Mouse (Mus musculus) stomach, embryonic 16.5 days (tissue): Measurements from ENCODE around the gene Rccd1. TPM values are rescaled to one million over a fixed set of nuclear protein-coding genes. Genes with fewer than 3 reads are reported as not detected.

Experiments used
- ATAC-seq: fragments of 200-750 bp; cut with Nextera tagmentation; 2 replicates; pipeline ENCODE4 v1.8.0; 2017; ENCODE audit warnings: moderate number of reproducible peaks, moderate TSS enrichment; ENCODE audit not compliant: insufficient read depth, low FRiP score
- H3K27ac ChIP-seq: fragments of 300-500 bp; sonication (generic); 2 replicates; pipeline ENCODE4 v1.5.1; 2014; ENCODE audit warnings: low read length
- H3K27me3 ChIP-seq: fragments of 300-500 bp; sonication (generic); 2 replicates; pipeline ENCODE4 v1.6.1; 2014; ENCODE audit warnings: low read length, control low read depth, mixed read lengths; ENCODE audit not compliant: control insufficient read depth, insufficient read depth
- H3K36me3 ChIP-seq: fragments of 300-500 bp; sonication (generic); 2 replicates; pipeline ENCODE4 v1.6.1; 2014; ENCODE audit warnings: low read length; ENCODE audit not compliant: control insufficient read depth, insufficient read depth
- H3K4me1 ChIP-seq: fragments of 300-500 bp; sonication (generic); 2 replicates; pipeline ENCODE4 v1.6.1; 2014; ENCODE audit warnings: low read length, control low read depth, mixed read lengths; ENCODE audit not compliant: control insufficient read depth, insufficient read depth
- H3K4me2 ChIP-seq: fragments of 300-500 bp; sonication (generic); 2 replicates; pipeline ENCODE4 v1.6.1; 2014; ENCODE audit warnings: low read depth, low read length, mixed read lengths
- H3K4me3 ChIP-seq: fragments of 300-500 bp; sonication (generic); replicated peaks from 2 replicates; pipeline ENCODE4 v1.5.1; 2014; ENCODE audit warnings: mild to moderate bottlenecking, low read length
- H3K9ac ChIP-seq: fragments of 300-500 bp; sonication (generic); 2 replicates; pipeline ENCODE4 v1.6.1; 2014; ENCODE audit warnings: low read length
- H3K9me3 ChIP-seq: fragments of 300-500 bp; sonication (generic); replicated peaks from 2 replicates; pipeline ENCODE4 v1.6.1; 2016; ENCODE audit warnings: low read length, control low read depth; ENCODE audit not compliant: control insufficient read depth
- WGBS: fragments of 180-500 bp; shearing (Covaris S2); extraction: QIAGEN DNeasy Blood & Tissue Kit; methylation state at CpG from one replicate; pipeline ENCODE4 v1.1.7; 2014; 5-methylcytosine and 5-hydroxymethylcytosine counted together
- polyA plus RNA-seq: library from polyadenylated mRNA; unstranded; fragments of >200 nt; fragmentation: Nextera tagmentation; extraction: Ambion mirVana; gene quantifications from 2 replicates; pipeline ENCODE4 v1.2.1, GENCODE M21; 2015

Rccd1 gene
- polyA plus RNA-seq, 1 experiment from 2014 or later = 11.7 TPM

DNA sequence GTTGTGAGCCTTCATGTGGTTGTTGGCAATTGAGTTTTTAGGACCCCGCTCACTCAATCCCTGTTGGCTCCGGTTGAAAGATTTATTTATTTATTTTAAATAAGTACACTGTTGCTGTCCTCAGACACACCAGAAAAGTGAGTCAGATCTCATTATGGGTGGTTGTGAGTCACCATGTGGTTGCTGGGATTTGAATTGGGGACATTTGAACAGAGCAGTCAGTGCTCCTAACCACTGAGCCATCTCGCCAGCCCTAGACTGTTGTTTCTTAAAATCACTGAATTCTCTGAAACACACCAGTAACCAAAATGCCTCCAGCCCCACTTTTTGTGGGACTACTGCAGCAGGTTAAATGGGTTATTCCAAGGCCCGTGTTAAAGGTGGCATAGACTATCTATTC is 25.5 kb downstream of the Rccd1 start:
- Histone ChIP-seq H3K27ac (no peak overlapping the region), H3K9ac (no peak overlapping the region), H3K27me3 (no peaks in the 10 kb centered on the region), H3K4me2 (no peak overlapping the region), H3K9me3 (no peaks in the 10 kb centered on the region), H3K36me3 (peaks cover 12% of the 10 kb centered on the region), H3K4me1 (peaks cover 17% of the 10 kb centered on the region), H3K4me3 (no peak overlapping the region)
- no peak for ATAC-seq
- WGBS = 90% methylated on average over 4 of the region's 4 CpGs

GRCm38 (mm10) chr7:80297041-80297440 is 27.2 kb downstream of the Rccd1 start:
- Histone ChIP-seq H3K36me3 (peaks cover 4% of the 10 kb centered on the region), H3K9ac (no peak overlapping the region), H3K4me3 (no peak overlapping the region), H3K4me2 (no peak overlapping the region), H3K9me3 (no peaks in the 10 kb centered on the region), H3K27me3 (no peaks in the 10 kb centered on the region), H3K27ac (no peak overlapping the region), H3K4me1 (peaks cover 17% of the 10 kb centered on the region)
- WGBS = 91% methylated on average over 3 of the region's 3 CpGs
- no peak for ATAC-seq

DNA sequence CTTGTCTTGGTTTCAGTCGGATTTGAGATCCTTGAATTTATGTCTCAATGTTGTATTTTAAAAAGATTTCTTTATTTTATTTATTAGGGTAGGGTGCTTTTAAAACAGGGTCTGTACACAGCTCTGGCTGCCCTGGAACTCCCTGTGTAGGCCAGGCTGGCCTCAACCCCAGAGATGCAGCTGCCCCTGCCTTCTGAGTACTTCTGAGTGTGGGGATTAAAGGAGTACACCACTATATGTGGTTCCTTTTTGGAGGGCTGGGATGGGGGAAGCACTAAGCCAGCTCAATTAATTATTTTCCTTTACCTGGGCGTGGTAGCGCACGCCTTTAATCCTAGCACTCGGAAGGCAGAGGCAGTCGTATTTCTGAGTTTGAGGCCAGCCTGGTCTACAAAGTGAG is 27.8 kb downstream of the Rccd1 start:
- H3K9me3 ChIP-seq = no peaks in the 10 kb centered on the region
- 91% methylated on average over 6 of the region's 6 CpGs for WGBS
- H3K27ac ChIP-seq = no peak overlapping the region
- H3K4me3 ChIP-seq = no peak overlapping the region
- ATAC-seq = no peak
- peaks cover 2% of the 10 kb centered on the region for H3K36me3 ChIP-seq
- H3K9ac ChIP-seq = no peak overlapping the region
- peaks cover 17% of the 10 kb centered on the region for H3K4me1 ChIP-seq
- H3K27me3 ChIP-seq = no peaks in the 10 kb centered on the region
- peak overlapping the region; percentile 60 for H3K4me2 ChIP-seq

DNA sequence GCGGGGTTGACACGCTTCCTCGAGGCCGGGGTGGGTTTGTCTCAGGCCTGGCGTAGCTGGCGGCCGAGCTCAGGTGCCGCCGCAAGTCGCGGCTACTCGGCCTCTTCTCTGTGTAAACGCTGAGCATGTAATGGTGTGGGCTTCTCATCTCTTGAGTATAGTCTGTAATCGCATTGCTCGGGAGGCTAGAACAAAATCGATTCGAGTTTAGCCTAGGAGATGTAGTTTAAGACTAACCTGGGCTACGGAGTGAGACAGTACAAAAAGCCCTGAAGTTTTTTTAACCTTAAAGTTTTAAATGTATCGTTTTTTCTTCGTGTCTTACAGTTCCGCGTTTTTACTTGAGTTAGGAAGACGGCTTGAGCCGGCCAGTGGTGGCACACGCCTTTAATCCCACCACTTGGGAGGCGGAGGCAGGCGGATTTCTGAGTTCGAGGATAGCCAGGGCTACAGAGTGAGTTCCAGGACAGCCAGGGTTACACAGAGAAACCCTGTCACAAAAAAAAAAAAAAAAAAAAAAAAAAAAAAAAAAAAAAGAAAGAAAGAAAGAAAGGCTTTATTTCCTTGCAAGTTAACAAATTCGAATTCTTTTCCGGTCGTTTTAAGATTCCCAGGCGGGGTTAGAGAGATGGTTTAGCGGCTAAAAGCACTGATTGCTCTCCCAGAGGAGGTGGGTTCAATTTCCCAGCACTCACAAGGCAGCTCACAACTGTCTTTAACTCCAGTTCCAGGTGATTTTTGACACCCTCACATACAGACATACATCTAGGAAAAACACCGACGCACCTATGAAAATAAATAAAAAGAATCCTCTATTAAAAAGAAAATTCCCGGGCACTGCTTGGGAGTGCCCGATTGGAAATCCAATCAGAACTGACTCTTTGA is 29.2 kb downstream of the Rccd1 start:
- peak; percentile 42 for ATAC-seq

DNA sequence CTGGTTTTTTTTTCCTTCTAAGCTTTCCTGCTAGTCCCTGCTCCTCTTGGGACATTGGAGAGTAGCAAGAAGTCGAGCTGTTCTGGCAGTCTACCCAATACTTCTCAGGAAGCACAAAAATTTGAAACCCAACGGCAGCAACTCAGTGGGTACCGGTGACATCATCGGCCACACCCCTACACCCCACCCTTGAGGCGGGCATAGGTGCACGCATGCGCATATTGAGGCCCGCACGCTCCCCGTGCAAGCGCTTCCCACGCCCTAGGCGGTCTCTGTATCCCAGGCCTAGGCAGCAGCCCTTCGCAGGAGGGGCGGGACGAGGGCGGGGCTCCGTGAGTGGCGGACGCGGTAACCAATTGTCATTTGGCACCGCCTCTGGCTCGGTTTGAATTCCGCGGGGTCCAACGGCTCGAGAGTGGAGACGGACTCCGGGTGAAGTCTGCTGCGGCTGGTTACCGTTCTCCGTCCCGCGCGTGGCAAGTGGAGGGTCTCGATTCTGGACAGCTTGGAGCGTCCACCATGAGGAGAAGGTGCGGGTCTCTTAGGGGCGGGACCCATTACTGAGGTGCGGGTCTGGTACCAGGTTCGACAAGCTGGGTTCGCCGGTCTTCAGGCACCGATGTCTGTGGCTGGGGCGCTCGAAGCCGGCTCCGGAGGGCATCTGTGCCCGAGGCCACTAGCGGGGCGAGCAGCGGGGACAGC is 30.0 kb downstream of the Rccd1 start, which contains the start of gene Prc1:
TSS of gene Prc1 (plus strand) at position 389 of the 702 bp plus-strand sequence.
- Histone ChIP-seq H3K4me3 (peak within 1 kb of the TSS; percentile 88), H3K4me1 (peaks cover 17% of the 10 kb centered on the region), H3K27ac (peak within 1 kb of the TSS; percentile 91), H3K9ac (peak within 1 kb of the TSS; percentile 89), H3K36me3 (no peaks in the 10 kb centered on the region), H3K27me3 (no peaks in the 10 kb centered on the region), H3K4me2 (peak within 1 kb of the TSS; percentile 60), H3K9me3 (no peaks in the 10 kb centered on the region)
- WGBS = under 1% methylated on average over 52 of the region's 52 CpGs
- peak; percentile 100 for ATAC-seq

More for the DNA sequence above, 29.2 kb downstream of the Rccd1 start:
- H3K36me3 ChIP-seq = no peaks in the 10 kb centered on the region
- H3K27me3 ChIP-seq = no peaks in the 10 kb centered on the region
- no peaks in the 10 kb centered on the region for H3K9me3 ChIP-seq
- peak overlapping the region; percentile 88 for H3K4me3 ChIP-seq
- peak overlapping the region; percentile 60 for H3K4me2 ChIP-seq
- H3K27ac ChIP-seq = peak overlapping the region; percentile 91
- peaks cover 17% of the 10 kb centered on the region for H3K4me1 ChIP-seq
- H3K9ac ChIP-seq = peak overlapping the region; percentile 89
- 5% methylated on average over 37 of the region's 37 CpGs for WGBS

DNA sequence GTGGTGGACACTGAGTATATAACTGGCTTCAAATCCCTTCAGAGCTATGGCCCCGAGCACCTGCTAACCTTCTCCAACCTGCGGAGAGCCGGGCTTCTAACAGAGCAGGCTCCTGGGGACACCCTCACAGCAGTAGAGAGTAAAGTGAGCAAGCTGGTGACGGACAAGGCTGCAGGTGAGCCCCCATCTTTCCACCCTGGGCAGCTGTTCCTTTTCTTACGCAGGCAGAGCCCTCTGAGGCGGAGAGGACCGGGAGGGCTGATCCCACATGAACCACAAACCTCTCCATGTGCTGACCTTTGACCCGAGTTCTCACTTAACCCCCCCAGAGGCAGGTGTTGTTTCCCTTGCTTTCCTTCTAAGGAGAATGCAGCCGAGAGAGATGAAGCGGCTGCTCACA is 36.5 kb downstream of the Rccd1 start:
- Histone ChIP-seq H3K4me2 (no peak overlapping the region), H3K4me3 (no peak overlapping the region), H3K4me1 (no peaks in the 10 kb centered on the region), H3K36me3 (0 out of 2 replicates have a peak, but pooled peaks cover 9% of the 10 kb centered on the region), H3K27ac (no peak overlapping the region), H3K9ac (no peak overlapping the region), H3K27me3 (no peaks in the 10 kb centered on the region), H3K9me3 (no peaks in the 10 kb centered on the region)
- no peak for ATAC-seq
- 81% methylated on average over 10 of the region's 10 CpGs for WGBS

DNA sequence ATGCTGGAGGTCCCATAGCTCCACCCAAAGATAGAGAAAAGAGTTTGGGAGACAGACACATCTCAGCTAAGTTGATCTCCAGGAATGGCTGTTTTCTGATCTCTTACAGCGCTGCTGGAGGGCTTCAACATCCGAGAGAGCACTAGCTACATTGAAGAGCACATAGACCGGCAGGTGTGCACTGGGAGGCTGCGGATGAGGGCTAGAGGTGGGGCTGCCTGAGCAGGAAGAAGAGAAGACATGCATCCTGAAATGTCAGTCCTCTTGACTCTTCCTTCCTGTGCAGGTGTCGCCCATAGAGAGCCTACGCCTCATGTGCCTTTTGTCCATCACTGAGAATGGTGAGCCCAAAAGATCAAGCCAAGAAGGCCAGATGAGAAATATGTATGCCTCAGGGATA is 38.5 kb downstream of the Rccd1 start:
- WGBS = 92% methylated on average over 6 of the region's 6 CpGs
- Histone ChIP-seq H3K27ac (no peak overlapping the region), H3K36me3 (0 out of 2 replicates have a peak, but pooled peaks cover 9% of the 10 kb centered on the region), H3K9me3 (no peaks in the 10 kb centered on the region), H3K27me3 (no peaks in the 10 kb centered on the region), H3K4me1 (no peaks in the 10 kb centered on the region), H3K4me3 (no peak overlapping the region), H3K4me2 (no peak overlapping the region), H3K9ac (no peak overlapping the region)
- ATAC-seq = no peak

DNA sequence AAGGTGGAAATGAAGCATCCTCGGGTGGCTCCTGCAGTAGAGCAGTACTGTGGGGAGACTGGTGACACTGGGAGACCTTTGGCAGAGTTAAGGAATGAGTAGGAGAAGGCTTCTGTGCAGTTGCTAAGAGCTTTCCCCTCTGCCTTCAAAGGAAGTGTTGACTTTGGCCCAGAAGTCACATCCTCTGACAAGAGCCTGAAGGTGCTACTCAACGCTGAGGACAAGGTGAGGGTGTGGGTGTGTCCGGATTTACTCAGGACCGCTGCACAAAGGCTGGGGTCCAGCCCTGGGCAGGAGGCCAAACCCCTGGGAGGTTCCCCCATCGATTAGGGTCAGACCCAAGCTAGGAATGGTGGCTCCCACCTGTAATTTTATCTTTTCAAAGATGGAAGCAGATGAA is 39.9 kb downstream of the Rccd1 start:
- Histone ChIP-seq H3K9ac (no peak overlapping the region), H3K9me3 (no peaks in the 10 kb centered on the region), H3K4me3 (no peak overlapping the region), H3K4me2 (no peak overlapping the region), H3K27ac (no peak overlapping the region), H3K27me3 (no peaks in the 10 kb centered on the region), H3K4me1 (no peaks in the 10 kb centered on the region), H3K36me3 (0 out of 2 replicates have a peak, but pooled peaks cover 9% of the 10 kb centered on the region)
- no peak for ATAC-seq
- 76% methylated on average over 5 of the region's 5 CpGs for WGBS
